Mouse (Mus musculus) ES-E14 (cell line): ENCODE measurements around the gene Rad54l. TPM values are rescaled to one million over a fixed set of nuclear protein-coding genes. Genes with fewer than 3 reads are reported as not detected.
A peak's percentile ranks its signal among the peaks of the same experiment; 100 is the strongest.

Experiments
- DNase-seq: peaks from one replicate; pipeline ENCODE4 v3.0.0-alpha.2; 2013; ENCODE audit warnings: low read depth, low spot score
- H3K27ac ChIP-seq: 2 replicates; pipeline ENCODE4 v1.5.1; 2012; ENCODE audit warnings: low read depth, mild to moderate bottlenecking, low read length, moderate library complexity, mixed read lengths; ENCODE audit not compliant: poor library complexity, insufficient read depth, severe bottlenecking
- H3K36me3 ChIP-seq: 2 replicates; pipeline ENCODE4 v1.6.1; 2012; ENCODE audit warnings: mild to moderate bottlenecking, low read length, moderate library complexity, mixed read lengths; ENCODE audit not compliant: control insufficient read depth, poor library complexity, insufficient read depth, severe bottlenecking
- H3K4me1 ChIP-seq, 2 experiments: fragments of 150-350 bp in 1 of 2; sonication (generic) in 1 of 2; 2 replicates each; pipeline ENCODE4 v1.6.1; 2012; ENCODE audit warnings: low read length in 2 of 2, mild to moderate bottlenecking in 1 of 2, mixed read lengths in 1 of 2; ENCODE audit not compliant: control insufficient read depth in 2 of 2, insufficient read depth in 2 of 2, poor library complexity in 1 of 2
- H3K4me3 ChIP-seq, 2 experiments: fragments of 150-350 bp in 1 of 2; sonication (generic) in 1 of 2; 2 replicates each; pipeline ENCODE4 v1.5.1; 2012; ENCODE audit warnings: low read length in 2 of 2, low read depth in 1 of 2, mild to moderate bottlenecking in 1 of 2, mixed read lengths in 1 of 2; ENCODE audit not compliant: insufficient read depth in 1 of 2, poor library complexity in 1 of 2, severe bottlenecking in 1 of 2
- H3K9ac ChIP-seq: 2 replicates; pipeline ENCODE4 v1.6.1; 2012; ENCODE audit warnings: low read depth, mild to moderate bottlenecking, low read length, mixed read lengths; ENCODE audit not compliant: poor library complexity, insufficient read depth, severe bottlenecking
- H3K9me3 ChIP-seq: fragments of 150-350 bp; sonication (generic); 2 replicates; pipeline ENCODE4 v1.6.1; 2012; ENCODE audit warnings: low read depth, mild to moderate bottlenecking, low read length; ENCODE audit not compliant: control insufficient read depth, insufficient read depth
- CHD2 ChIP-seq: IDR thresholded peaks from 2 replicates; pipeline ENCODE4 v1.6.1; 2014; ENCODE audit warnings: mild to moderate bottlenecking, low read depth, low read length, inconsistent platforms
- HCFC1 ChIP-seq: IDR thresholded peaks from 2 replicates; pipeline ENCODE4 v1.6.1; 2012; ENCODE audit warnings: low read length, inconsistent platforms, borderline replicate concordance; ENCODE audit not compliant: insufficient read depth
- MAFK ChIP-seq: IDR thresholded peaks from 2 replicates; pipeline ENCODE4 v1.6.1; 2014; ENCODE audit warnings: mild to moderate bottlenecking, low read depth, low read length, inconsistent platforms; ENCODE audit not compliant: insufficient read depth
- ZC3H11A ChIP-seq: IDR thresholded peaks from 2 replicates; pipeline ENCODE4 v1.6.1; 2012; ENCODE audit warnings: low read depth, mild to moderate bottlenecking, inconsistent platforms, low read length, borderline replicate concordance
- ZNF384 ChIP-seq: IDR thresholded peaks from 2 replicates; pipeline ENCODE4 v1.6.1; 2012; ENCODE audit warnings: low read depth, low read length, inconsistent platforms
- in situ Hi-C, 2 experiments: fragments of 600-800 bp; cut with MboI; formaldehyde crosslinking; loops; one replicate each; pipeline ENCODE4 v1.15.1; 2025; ENCODE audit warnings: low sequenced_read_pairs in 2 of 2, inconsistent platforms in 1 of 2; ENCODE audit not compliant: unreplicated experiment in 2 of 2
- total RNA-seq: library from RNA; depleted of rRNA; stranded (reverse); fragments of 300-350 nt; gene quantifications from 2 replicates; pipeline ENCODE4 v1.2.3, GENCODE M21; 2012

The Rad54l gene
- total RNA-seq, 1 experiment: 36.2 TPM

DNA sequence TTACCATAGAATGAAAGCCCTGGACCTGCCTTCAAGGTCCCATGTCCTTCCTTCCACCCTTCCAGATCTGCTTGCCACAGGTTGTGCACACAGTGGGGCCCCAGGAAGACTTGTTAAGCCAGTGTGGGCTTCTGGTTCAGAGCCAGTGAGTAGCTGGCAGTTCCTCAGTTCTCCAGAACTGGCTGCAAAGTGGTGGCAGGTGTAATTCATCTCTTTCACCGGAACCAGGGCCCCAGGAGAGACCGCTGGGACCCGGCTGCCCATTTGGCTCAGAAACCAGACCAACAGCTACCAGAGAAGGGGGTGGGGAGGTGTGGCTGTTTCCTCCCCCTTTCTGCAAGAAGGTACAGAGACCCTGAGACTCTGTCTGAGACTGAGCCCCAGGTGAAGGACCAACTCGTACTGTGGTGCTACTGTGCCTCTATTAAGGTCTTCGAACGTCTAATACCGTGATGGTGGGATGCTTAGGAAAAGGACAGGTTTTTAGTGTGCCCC lies 19.9 kb upstream of the Rad54l start:
- Histone ChIP-seq H3K4me1 (peaks cover 10 to 15% of the 10 kb centered on the region in 2 experiments; a peak in 3 of 4 replicates), H3K4me3 (peak overlapping the region in 1 of 2 experiments; percentile 79; a peak in 1 of 4 replicates), H3K36me3 (no peaks in the 10 kb centered on the region), H3K27ac (no peak overlapping the region), H3K9ac (no peak overlapping the region), H3K9me3 (no peaks in the 10 kb centered on the region)
- in situ Hi-C loops: no loop called here
- no peak for TF ChIP-seq CHD2
- TF ChIP-seq ZC3H11A: no peak
- TF ChIP-seq HCFC1: no peak
- TF ChIP-seq MAFK: no peak
- no peak for TF ChIP-seq ZNF384
- DNase-seq: no peak

DNA sequence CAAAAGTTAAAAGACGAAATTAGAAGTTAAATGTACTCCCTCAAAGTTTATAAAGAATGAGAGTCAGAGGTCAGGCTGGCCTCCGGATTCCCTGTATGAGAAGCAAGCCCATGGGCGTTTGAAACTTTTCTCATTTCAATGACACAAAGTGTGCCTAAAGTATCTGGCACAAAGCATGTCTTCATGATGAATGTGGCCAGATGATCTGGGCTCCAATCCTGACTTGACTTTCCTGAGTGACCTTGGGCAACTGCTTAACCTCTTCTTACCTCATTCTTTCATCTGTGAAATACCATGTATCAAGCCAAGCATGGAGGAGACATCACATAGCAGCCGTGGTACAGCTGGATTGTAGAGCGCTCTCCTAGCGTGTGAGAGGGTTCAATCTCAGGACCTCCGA lies 18.8 kb upstream of the Rad54l start:
- no peaks in the 10 kb centered on the region for H3K36me3 ChIP-seq
- no peak for DNase-seq
- H3K4me1 ChIP-seq: peaks cover 10 to 18% of the 10 kb centered on the region in 2 experiments; a peak in 3 of 4 replicates
- in situ Hi-C loops: no loop called here
- H3K9ac ChIP-seq: no peak overlapping the region
- no peaks in the 10 kb centered on the region for H3K9me3 ChIP-seq
- TF ChIP-seq MAFK: no peak
- TF ChIP-seq CHD2: no peak
- no peak for TF ChIP-seq HCFC1
- no peak for TF ChIP-seq ZC3H11A
- no peak for TF ChIP-seq ZNF384
- no peak overlapping the region for H3K4me3 ChIP-seq
- no peak overlapping the region for H3K27ac ChIP-seq

DNA sequence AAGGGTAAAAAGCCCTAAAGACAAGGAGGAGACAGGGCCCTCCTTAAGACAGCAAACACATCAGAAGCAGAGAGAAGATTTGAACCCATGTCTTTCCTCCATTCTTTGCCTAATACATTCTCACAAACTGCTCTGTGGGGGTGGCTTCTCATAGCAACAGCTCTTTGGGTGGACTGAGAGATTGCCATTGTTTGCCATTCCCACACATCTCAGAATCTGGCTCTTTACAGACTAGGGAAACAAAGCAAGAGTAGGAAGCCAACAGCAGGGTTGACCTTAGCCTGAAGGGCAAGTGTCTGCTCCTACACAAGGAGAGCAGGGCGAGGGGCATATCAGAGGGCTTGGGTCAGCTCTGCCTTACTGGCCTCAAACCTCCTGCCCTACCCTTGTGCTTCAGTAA lies 18.2 kb upstream of the Rad54l start:
- H3K9me3 ChIP-seq: no peaks in the 10 kb centered on the region
- peaks cover 10 to 20% of the 10 kb centered on the region in 2 experiments; a peak in 3 of 4 replicates for H3K4me1 ChIP-seq
- H3K9ac ChIP-seq: no peak overlapping the region
- DNase-seq: no peak
- TF ChIP-seq ZNF384 (no peak), MAFK (no peak), HCFC1 (no peak), CHD2 (no peak)
- no peak overlapping the region for H3K27ac ChIP-seq
- H3K4me3 ChIP-seq: no peak overlapping the region
- H3K36me3 ChIP-seq: no peaks in the 10 kb centered on the region
- in situ Hi-C loops: no loop called here

DNA sequence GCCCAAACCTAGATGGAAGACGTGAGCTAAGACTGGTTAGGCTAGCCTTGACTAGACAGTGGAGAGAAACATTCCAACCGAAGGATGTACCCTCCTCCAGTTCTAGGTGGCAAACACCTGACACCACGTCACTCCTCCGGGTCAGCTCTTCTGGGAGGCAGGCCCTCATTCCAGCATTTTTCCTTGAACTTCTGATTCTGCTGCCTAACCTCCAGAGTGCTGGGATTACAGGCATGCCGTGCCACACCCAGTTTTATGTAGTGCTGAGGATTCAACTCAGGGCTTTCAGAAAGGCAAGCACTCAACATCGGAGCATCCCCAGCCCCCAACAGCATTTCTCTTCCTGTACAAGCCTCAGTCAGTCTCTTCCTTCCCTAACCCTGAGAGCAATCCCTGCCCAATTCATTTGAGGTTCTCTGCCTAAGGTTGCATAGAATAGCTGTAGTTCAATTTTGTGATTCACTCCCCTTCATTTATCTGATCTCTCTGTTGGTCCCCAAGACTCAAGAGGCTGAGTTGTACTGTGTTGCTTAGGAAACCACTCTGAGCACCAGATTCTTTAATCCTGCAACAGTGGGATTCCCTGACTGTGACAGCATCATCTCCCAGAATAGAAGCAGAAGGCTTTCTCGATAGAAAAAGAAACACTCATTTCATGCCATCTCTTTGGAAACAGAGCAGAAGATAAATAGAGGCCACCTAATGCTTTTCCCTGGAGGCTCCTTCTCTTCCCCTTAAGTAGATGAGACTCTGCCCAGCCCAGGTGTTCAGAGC lies 17.5 kb upstream of the Rad54l start:
- Histone ChIP-seq H3K9ac (no peak overlapping the region), H3K27ac (no peak overlapping the region), H3K4me1 (peaks cover 10 to 20% of the 10 kb centered on the region in 2 experiments; a peak in 3 of 4 replicates), H3K9me3 (no peaks in the 10 kb centered on the region), H3K36me3 (no peaks in the 10 kb centered on the region), H3K4me3 (no peak overlapping the region)
- in situ Hi-C loops: no loop called here
- DNase-seq: no peak
- TF ChIP-seq HCFC1 (no peak), MAFK (no peak), ZNF384 (no peak), CHD2 (no peak), ZC3H11A (no peak)
